ENCODE assay signal across 12 mouse cellular contexts in genomic region chr11:88559365-88559970, GRCm38 (mm10).
DNase-seq lines count a peak whose midpoint lies in the region; ATAC-seq and TF ChIP-seq lines count a peak whose summit lies in the region.
"Had no signal": no experiment of that assay in that cellular context is flagged by ENCODE, and none has a peak within 500 bp of the region (broad histone marks: within the 10 kb centered on the region; RNA-seq: fewer than 3 reads in every experiment).

No protein-coding gene starts in this region.

- no peak for ATAC-seq in heart, embryonic 15.5 days (replicated peaks; ENCODE audit: insufficient number of reproducible peaks, insufficient read depth, low FRiP score, low read depth)
- ATAC-seq in lung, embryonic 16.5 days (ENCODE audit: low read depth) = no peak
- peak; percentile 76 for ATAC-seq in common myeloid progenitor, adult 5-6 weeks (replicated peaks; ENCODE audit: low read depth, poor library complexity, severe bottlenecking)
- ATAC-seq in erythroid progenitor cell, adult 5-6 weeks (replicated peaks; ENCODE audit: low FRiP score, poor library complexity, severe bottlenecking) = no peak
- ATAC-seq: forebrain, embryonic 15.5 days had no signal

- TF ChIP-seq POLR2A in myocyte (IDR thresholded peaks at IDR 0.05; ENCODE audit: insufficient read length, low read depth) = no peak

- DNase-seq in heart, adult 9 months (ENCODE audit: low spot score in 2 of 2) = no peak
- DNase-seq in lung, adult 18-20 months = no peak
- no peak for DNase-seq in frontal cortex, postnatal 25 days (ENCODE audit: low spot score in 2 of 2)
- DNase-seq: left cerebral cortex, postnatal 4 days; right cerebral cortex, postnatal 25 days had no signal

- H3K36me3 ChIP-seq in heart, embryonic 15.5 days = no peaks in the 10 kb centered on the region
- no peaks in the 10 kb centered on the region for H3K36me3 ChIP-seq in lung, embryonic 16.5 days (ENCODE audit: control insufficient read depth, insufficient read depth, low read length)
- H3K36me3 ChIP-seq in myocyte (ENCODE audit: control insufficient read depth, insufficient read depth) = peaks cover under 1% of the 10 kb centered on the region
- H3K36me3 ChIP-seq: forebrain, embryonic 15.5 days had no signal

- H3K79me2 ChIP-seq in myocyte (ENCODE audit: control insufficient read depth, insufficient read depth) = peaks cover 30% of the 10 kb centered on the region

- H3K4me1 ChIP-seq in heart, embryonic 15.5 days (replicated peaks) = peaks cover 85% of the 10 kb centered on the region
- H3K4me1 ChIP-seq in lung, embryonic 16.5 days (replicated peaks; ENCODE audit: control insufficient read depth, insufficient read depth, low read length) = peaks cover 54% of the 10 kb centered on the region

- WGBS in heart, embryonic 15.5 days = 42% methylated on average over 10 of the region's 10 CpGs
- 45% methylated on average over 10 of the region's 10 CpGs for WGBS in lung, embryonic 16.5 days

- no peak overlapping the region for H3K4me2 ChIP-seq in heart, embryonic 15.5 days
- no peak overlapping the region for H3K4me2 ChIP-seq in lung, embryonic 16.5 days (ENCODE audit: low read depth, low read length)
- peak overlapping the region; percentile 24 for H3K4me2 ChIP-seq in myocyte (ENCODE audit: low read depth)
- H3K4me2 ChIP-seq: forebrain, embryonic 15.5 days had no signal

- no peak overlapping the region for H3K4me3 ChIP-seq in heart, embryonic 15.5 days
- H3K4me3 ChIP-seq in lung, embryonic 16.5 days (ENCODE audit: low read length) = no peak overlapping the region
- H3K4me3 ChIP-seq in myocyte = no peak overlapping the region
- H3K4me3 ChIP-seq: forebrain, embryonic 15.5 days had no signal

- peak overlapping the region; percentile 68 for H3K27ac ChIP-seq in heart, embryonic 15.5 days
- peak overlapping the region; percentile 17; the same call in 1 of the 2 replicates for H3K27ac ChIP-seq in lung, embryonic 16.5 days (ENCODE audit: low read length)
- H3K27ac ChIP-seq: forebrain, embryonic 15.5 days had no signal

- H3K9ac ChIP-seq in heart, embryonic 15.5 days = no peak overlapping the region
- no peak overlapping the region for H3K9ac ChIP-seq in lung, embryonic 16.5 days (ENCODE audit: low read length)
- H3K9ac ChIP-seq: forebrain, embryonic 15.5 days had no signal

- H3ac ChIP-seq in myocyte (ENCODE audit: control insufficient read depth, insufficient read length) = no peak overlapping the region

- no peaks in the 10 kb centered on the region for H3K9me3 ChIP-seq in heart, embryonic 15.5 days (replicated peaks)
- no peaks in the 10 kb centered on the region for H3K9me3 ChIP-seq in lung, embryonic 16.5 days (ENCODE audit: control insufficient read depth, low read length)
- H3K9me3 ChIP-seq: forebrain, embryonic 15.5 days; G1E had no signal

- no peaks in the 10 kb centered on the region for H3K27me3 ChIP-seq in heart, embryonic 15.5 days
- H3K27me3 ChIP-seq in lung, embryonic 16.5 days (ENCODE audit: control insufficient read depth, insufficient read depth, low read depth, low read length) = no peaks in the 10 kb centered on the region
- no peaks in the 10 kb centered on the region for H3K27me3 ChIP-seq in myocyte (ENCODE audit: control insufficient read depth, insufficient read depth, insufficient read length)
- H3K27me3 ChIP-seq: forebrain, embryonic 15.5 days had no signal

TF ChIP-seq in myocyte, 11 proteins besides CTCF, POLR2A, EP300 and RAD21:
- TF ChIP-seq TCF12 (IDR thresholded peaks at IDR 0.05; ENCODE audit: insufficient read depth, poor library complexity, severe bottlenecking) = peak; percentile 85
- no peak for TF ChIP-seq E2F4 (IDR thresholded peaks at IDR 0.05; ENCODE audit: insufficient read depth)
- no peak for TF ChIP-seq MAX (IDR thresholded peaks at IDR 0.05; ENCODE audit: low read depth)
- peak; percentile 76 to 92 (median 86) for TF ChIP-seq MYOD1 (IDR thresholded peaks at IDR 0.05; ENCODE audit: control insufficient read depth in 1 of 3, insufficient read length in 2 of 3, low read depth in 2 of 3)
- no peak for TF ChIP-seq TCF3 (IDR thresholded peaks at IDR 0.05; ENCODE audit: insufficient read length, low read depth)
- TF ChIP-seq CEBPB (IDR thresholded peaks at IDR 0.05; ENCODE audit: insufficient read depth, poor library complexity, severe bottlenecking) = no peak
- peak; percentile 51 to 95 (median 92) for TF ChIP-seq MYOG (IDR thresholded peaks at IDR 0.05; ENCODE audit: control insufficient read depth in 1 of 3, insufficient read depth in 1 of 3, insufficient read length in 2 of 3, low read depth in 2 of 3)
TF ChIP-seq in myocyte: peak in this region for 3.
